Mouse (Mus musculus) inflammation-experienced regulatory T-cells, adult 6 months (primary cell): ENCODE measurements at regions not wholly inside any gene's neighbourhood (a gene's known extent, or its start where the extent isn't known, plus 50 kb on each side); places are given as distances from the start of the nearest gene placed in this dataset.
"Not testable (repeated sequence)": the region's sequence is repeated elsewhere in the genome, so short reads cannot be mapped to it uniquely, and the experiment has no call there.

Source experiments
- ATAC-seq: one replicate; pipeline ENCODE4 v1.8.0; 2017

- ATAC-seq: no peak
Measured at GRCm38 (mm10) chr10:20891426-20891825, 60.9 kb upstream of the Ahi1 start.

DNA sequence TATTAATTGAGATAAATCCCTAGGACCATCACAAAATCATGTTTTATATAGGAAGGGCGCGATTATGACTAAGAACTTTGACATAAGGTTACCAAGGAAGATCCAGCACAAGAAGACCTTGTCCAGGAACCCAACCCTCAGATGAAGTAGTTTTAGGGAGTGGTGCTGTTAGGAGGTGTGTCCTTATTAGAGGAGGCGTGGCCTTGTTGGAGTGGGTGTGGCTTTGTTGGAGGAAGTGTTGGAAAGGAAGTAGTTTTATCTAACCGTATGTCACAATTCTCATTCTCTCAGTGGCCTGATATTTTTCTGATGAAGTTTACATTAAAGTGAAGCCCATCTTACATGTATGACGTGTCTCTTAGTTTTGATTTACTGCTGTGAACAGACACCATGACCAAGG lies 68.7 kb upstream of the Ahi1 start:
- ATAC-seq: no peak

DNA sequence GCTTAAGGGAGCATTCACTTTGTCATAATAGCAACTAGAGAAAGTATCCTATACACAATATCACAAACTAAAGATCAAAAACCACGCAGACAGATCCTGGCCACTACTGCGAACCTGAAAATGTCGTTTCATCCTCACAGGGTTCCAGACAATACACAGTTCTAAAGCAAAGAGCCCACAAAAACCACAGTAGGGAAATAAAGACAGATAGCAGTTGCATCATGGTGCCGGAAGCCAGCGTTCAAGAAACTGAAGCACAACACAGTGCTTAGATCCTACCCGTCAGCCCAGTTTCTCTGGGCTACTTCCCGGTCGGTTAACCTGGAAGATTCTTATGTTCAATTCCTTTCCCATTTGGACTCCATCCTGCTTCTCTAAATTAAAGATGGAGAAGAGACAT lies 69.7 kb upstream of the Ahi1 start:
- ATAC-seq: peak; percentile 83

GRCm38 (mm10) chr10:20880251-20880650 lies 72.1 kb upstream of the Ahi1 start:
- no peak for ATAC-seq

DNA sequence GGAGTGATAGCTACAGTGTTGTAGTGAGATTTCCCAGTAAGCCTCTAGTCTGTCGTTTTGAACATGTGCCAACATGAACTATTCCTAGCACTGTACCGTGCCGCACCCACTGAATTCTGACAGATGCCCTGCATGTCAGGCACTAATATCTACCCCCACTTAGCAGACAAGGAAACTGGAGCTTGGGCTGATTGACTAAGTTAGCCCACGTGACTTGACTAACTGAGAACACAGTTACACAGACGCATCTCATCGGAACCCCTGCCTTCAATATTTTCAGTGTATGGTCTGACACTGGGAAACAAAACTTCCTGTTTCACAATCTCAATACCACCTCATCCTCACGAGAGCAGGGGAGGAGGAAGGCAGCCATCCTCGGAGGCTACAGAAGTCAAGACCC lies 72.9 kb upstream of the Ahi1 start:
- no peak for ATAC-seq

DNA sequence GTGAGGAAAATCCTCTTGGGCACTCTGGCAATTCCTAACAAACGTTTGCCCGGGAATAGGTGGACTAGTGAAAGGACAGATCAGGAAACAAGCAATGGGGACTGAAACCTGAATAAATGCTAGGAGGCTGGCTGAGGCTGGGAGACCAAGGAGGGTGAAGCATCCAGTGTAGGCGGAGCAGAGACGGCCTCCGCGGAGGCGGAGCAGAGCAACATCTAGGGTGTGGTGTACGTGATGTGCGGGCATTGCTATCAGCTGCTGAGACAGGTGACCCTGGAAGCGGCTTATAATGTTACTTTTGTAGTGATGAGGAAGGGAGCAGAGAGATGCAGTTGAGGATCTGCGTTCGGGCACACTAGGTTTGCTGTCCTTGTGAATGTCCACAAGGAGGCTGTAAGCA lies 85.3 kb upstream of the Ahi1 start:
- ATAC-seq: no peak

DNA sequence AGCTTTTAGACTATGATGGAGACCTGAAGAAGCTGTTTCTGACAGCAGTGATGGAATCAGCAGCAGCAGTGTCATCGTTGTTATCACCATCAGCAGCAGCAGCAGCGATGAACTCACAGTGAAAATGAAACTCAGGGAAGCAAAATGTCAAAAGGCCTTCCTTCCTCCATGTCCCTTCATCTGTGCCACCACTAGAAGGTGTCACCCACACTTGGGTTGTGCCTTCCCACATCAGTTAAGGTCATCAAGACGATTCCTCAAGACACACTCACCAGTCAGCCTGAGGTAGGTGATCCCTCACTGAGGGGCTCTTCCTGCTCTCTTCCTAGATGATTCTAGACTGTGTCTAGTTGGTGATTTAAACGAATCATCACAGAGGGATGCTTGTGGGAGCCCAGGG lies 87.3 kb upstream of the Ahi1 start:
- ATAC-seq: no peak

DNA sequence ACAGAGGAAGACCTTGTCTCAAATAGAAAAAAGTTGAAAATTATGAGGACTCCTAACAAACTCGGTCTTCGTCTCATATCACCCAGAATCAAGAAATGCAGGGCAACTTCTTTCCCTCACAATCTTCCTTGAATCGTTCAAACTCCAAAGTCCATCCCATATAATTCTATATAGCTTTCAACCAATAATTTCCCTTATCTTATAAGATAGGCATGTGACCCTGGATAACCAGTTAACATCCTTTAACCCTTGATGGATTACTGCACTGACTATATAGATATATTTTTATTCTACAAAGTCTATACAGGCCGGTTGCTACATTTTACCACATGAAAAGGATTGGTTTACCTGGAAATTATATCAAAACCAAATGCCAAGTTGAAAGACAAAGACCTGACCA lies 94.9 kb upstream of the Ahi1 start:
- no peak for ATAC-seq

DNA sequence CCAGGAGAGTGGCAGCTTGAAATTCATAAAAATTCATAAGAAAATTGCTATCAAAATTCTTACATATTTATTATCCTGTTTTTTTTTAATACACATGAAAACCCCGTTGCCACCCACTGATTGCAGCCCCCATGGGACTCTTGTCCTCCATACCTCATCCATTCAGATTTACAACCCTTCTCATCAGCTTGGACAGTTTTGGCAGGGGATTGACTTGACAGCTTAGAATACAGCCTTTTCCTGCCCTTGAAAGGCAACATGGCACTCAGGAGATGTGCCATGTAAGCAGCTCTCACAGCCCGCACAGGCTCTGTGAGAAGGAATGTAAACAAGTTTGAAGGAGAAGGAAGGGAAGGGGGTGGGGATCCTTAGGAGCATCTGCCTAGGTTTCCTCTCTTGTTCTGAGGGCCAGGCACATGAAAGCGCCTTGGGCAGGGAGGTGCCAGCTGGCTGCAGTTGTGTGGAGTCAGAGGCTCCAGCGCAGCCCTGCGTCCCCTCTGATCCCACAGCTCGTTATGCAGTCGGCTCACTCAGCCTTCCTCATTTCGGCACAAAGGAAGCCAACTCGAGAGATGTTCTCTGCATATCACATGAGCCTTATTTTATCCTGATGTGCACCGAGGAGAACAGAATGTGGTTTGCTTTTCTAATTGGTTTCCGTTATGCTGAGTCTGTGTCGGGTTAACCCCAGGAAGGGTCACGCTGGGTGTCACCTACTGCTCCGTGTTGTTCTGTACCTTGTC lies 97.6 kb upstream of the Ahi1 start:
- peak; percentile 54 for ATAC-seq

DNA sequence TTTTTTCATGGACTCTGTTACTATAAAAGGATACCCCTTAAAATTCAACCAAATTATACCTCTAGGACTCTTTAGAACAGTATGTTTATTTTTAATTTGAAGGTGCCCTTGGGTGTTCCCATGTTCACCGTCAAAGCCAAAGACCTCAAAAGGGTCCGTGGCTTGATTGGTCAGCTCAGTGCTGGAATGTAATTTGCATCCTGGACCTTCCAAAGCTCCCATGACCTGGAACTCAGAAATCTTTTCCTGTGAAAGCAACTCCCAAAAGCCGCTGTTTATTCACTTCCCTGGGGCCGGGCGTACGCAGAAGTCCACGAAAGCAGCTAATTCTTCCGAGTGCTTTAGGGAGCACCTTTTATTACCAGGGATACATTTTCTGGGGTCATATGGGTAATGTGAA lies 105.1 kb upstream of the Ahi1 start:
- no peak for ATAC-seq

DNA sequence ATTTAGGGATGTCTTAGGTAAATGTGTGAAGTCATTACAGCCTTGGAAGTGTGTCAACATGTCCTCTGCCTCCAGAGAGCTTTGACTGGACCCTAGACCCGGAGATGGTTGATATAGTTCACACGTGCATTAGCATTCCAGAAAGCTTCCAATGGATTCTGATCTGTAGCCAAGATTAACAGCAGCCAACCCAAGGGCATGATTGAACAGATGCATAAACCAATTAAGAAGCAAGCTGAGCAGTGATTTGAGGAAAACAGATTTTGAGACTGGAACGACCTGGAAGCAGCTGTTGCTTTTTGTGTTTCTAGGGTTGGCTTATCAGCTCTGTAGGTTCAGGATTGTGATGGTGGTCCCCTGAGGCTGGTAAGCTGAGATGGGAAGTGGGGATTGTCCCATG lies 109.1 kb upstream of the Ahi1 start:
- no peak for ATAC-seq

- no peak for ATAC-seq
Measured at GRCm38 (mm10) chr10:20842131-20842530, 110.2 kb upstream of the Ahi1 start.

DNA sequence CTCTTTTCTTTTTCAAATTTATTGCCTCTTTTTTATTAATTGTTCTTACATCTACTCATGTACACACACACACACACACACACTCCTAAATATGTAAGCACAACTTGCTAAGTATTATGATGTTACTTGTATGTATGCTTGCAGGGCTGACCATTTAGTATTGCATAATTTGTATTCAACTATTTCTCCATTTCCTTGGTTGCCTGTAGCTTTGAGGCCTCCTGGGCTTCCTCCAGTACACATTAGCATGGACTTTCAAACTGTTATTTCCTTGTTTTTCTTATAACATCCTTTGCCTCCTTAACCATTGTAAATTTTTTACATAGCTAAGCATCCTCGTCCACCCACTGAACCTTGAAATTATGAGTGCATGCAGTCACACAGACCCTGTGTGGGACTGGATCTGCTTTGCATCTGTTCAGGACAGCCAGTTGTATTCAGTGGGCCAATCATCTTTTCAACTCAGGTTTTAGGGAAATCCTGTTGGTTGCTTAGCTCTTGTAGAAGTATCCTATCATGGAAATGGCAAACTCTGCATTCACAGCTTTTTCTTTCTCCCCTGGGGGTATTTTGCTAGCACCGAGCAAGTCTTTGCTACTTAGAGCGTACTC lies 110.8 kb upstream of the Ahi1 start:
- no peak for ATAC-seq

- no peak for ATAC-seq
Measured at GRCm38 (mm10) chr10:20838685-20839425, 113.5 kb upstream of the Ahi1 start.

DNA sequence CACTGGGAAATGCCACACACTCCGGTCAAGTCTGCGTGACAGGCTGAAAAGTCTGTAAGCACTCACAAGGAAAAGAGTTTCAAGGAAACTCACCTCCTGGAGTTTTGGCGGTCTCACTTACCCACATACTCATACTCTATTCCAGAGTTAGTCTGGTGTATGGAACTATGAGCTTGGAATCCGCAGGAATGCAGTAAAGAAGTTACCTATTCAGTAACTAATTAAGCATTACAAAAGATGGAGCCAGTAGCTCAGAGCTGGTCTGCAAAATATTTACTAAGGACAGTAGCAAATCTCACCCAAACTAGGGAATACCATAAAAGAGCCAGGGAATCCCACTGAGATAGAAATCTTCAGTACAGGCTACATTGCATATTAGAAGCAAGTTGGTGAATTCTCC lies 111.9 kb upstream of the Pde7b start:
- ATAC-seq: not testable (repeated sequence)

- peak; percentile 97 for ATAC-seq
Measured at GRCm38 (mm10) chr10:20834806-20835575, 110.1 kb upstream of the Pde7b start.

- ATAC-seq: no peak
Measured at GRCm38 (mm10) chr10:20828304-20828703, 103.4 kb upstream of the Pde7b start.

GRCm38 (mm10) chr10:20827473-20827872 lies 102.6 kb upstream of the Pde7b start:
- no peak for ATAC-seq

- ATAC-seq: no peak
Measured at GRCm38 (mm10) chr10:20818548-20818947, 93.7 kb upstream of the Pde7b start.

GRCm38 (mm10) chr10:20799792-20800191 lies 74.9 kb upstream of the Pde7b start:
- ATAC-seq: no peak

- no peak for ATAC-seq
Measured at GRCm38 (mm10) chr10:20798400-20798799, 73.5 kb upstream of the Pde7b start.

DNA sequence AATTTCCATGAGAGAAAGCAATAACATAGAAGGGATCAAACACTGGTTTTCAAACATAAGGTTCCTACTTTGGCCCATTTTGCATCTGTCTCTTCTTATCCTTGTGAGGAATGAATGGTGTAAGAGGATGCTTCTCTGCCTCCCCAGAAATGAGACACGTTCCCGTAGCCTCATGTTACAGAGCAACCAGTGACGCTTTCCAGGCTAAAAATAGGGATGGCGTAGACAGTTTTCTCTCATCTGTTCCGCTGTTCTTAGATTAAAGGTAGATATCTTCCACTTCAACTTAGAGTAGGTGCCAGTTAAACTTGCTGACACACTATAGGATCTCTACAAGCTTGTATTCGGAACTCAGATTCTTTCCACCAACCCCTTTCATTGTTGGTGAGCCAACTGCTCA lies 69.1 kb upstream of the Pde7b start:
- ATAC-seq: no peak

DNA sequence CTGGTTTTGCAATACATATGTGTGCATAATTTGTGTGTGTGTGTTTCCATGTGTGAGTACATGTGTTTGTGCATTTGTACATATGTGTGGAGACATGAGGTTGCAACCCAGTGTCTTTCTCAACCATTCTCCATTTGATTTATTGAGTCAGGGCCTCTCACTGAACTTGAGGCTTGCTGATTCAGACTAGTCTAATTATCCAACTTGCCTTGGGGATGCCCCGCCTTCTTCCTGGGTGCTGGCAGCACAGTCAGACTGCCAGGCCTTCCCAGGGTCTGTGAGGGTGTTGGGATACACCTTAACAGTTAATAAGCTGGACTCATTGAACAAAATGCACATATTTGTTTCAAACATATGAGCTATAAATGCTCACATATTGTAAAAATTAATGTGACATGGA lies 56.1 kb upstream of the Pde7b start:
- no peak for ATAC-seq
